Mouse (Mus musculus): ENCODE data around the gene Cgrrf1.

DNA sequence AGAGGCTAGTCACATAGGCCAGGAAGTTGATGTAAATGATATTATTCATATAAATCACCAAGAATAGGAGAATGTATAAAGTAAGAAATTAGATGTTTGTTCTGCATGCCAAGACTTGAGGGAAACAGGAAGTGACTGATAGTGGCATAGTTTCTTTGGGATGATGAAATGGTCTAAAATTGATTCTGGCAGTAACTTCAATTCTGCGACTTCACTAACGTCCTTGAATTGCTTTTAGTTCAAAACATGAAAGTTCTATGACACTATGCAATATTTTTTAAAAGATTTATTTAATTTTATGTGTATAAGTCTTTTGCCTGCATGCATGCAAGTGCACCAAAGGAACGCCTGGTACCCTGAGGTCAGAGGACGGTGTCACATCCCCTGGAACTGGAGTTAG lies 28.7 kb upstream of the Cgrrf1 start:
- no peak for TF ChIP-seq POLR2A (IDR thresholded peaks at IDR 0.05; ENCODE audit: borderline replicate concordance, extremely low read depth, low read depth, low read length)
- TF ChIP-seq CTCF (IDR thresholded peaks at IDR 0.05; ENCODE audit: insufficient read depth, low read length), result no peak

Measured in lung, adult 2 months (tissue).